Mouse (Mus musculus): ENCODE measurements at regions not wholly inside any gene's neighbourhood (a gene's known extent, or its start where the extent isn't known, plus 50 kb on each side); places are given as distances from the start of the nearest gene placed in this dataset.

GRCm38 (mm10) chr4:12538043-12538442 lies 366.2 kb upstream of the Fam92a start:
- TF ChIP-seq CTCF (IDR thresholded peaks at IDR 0.05; ENCODE audit: low read depth, low read length), result no peak
- TF ChIP-seq POLR2AphosphoS5 (IDR thresholded peaks at IDR 0.05; ENCODE audit: insufficient replicate concordance, low read depth, low read length), result no peak
- no peak for TF ChIP-seq TAL1 (conservative IDR thresholded peaks at IDR 0.05; ENCODE audit: low read depth, low read length)
- TF ChIP-seq GATA1 (IDR thresholded peaks at IDR 0.05; ENCODE audit: borderline replicate concordance, low read length), result no peak
